Mouse (Mus musculus): ENCODE data around the gene Pacrg.

Pacrg gene

DNA sequence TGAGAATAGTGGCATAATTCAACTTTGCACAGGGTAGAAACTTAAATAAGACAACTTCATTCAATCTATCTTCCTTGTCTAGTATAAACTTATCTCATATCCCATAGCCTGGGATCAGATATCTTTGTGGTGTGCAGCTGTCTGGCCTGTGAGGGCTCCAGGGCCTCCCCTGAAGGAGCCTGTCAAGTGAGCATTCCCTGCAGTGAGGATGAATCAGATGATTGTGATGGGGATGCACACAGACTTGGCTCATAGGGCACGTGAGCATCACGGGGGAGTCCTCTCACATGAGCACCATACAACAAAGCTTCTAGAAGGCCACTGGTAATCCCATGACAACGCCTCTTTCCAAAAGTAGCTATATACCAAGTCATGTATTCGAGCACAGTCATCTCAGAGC, 291.1 kb downstream of the Pacrg start:
- DNase-seq = no peak

DNA sequence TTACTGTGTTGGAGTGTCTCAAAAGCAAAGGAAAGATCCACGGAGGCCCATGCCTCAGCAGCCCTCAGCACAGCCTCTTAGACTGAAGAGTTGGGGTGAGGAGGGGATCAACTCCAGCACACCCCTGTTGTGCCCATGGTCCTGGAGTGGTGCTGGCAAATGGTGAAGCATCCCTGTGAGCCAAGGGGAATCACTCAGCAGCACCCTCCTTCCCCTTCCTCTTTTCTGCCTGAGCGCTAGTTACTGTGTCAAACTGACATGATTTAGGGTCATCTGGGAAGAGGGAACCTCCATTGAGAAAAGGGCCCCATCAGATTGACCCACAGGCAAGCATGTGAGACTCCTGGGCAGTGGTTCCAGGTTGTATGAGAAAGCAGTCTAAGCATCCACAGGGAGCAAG, 299.3 kb downstream of the Pacrg start:
- DNase-seq = no peak

DNA sequence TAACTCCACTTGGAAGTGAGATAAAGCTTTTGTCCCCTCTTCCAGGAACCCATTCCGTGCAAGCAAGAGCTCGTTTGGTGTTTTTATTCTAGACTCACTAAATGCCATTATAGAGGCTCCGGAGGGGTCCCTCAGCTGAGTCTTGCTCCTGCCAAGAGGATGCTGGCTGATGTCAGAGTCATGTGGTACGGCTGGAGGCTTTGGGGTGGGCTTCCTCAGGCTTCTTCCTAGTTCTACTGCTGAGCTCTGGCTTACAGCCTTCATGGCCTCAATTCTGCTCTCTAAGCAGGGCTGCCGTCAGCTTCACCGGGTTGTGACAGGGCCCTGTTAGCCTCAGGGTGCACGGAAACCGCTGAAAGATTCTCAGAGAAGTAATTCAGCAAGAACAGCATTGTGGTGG, 305.9 kb downstream of the Pacrg start:
- DNase-seq = no peak

DNA sequence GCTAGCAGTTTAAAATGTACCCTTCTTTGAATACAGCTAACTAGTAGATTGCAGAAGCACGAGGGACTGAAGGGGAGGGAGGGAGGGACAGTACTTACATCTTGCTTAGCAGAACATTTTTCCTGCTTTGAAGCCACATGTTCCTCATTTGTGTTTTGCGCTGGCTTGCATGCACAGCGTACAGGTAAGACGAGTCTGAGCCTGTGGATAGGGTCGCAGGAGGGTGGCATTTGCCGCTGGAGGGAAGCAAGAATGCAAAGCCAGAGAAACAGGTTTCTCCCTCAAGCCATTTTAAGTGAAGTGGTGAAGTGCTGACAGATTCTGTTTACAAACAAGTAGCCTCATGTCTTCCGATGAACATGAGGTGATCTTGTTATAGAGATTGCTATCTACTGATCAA, 306.6 kb downstream of the Pacrg start:
- DNase-seq = no peak

DNA sequence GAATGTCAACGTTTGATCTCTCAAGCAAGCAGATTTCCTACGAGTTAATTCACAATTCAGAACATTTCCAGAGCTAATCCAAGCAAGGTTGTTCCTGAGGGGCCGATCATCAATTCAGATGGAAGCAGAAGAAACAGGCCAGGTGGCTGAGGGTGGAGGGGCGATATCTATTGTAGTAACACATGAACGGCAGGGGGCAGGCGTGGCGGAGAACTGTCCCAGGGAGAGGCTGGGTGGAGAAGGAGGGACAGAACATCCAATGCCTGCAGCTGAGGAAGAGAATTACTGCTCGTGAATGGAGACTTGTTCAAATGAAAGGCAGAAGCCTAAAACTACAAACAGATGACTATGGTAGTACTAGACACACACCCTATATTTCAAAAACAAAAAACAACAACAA, 309.1 kb downstream of the Pacrg start:
- DNase-seq = peak; percentile 24 to 29

DNA sequence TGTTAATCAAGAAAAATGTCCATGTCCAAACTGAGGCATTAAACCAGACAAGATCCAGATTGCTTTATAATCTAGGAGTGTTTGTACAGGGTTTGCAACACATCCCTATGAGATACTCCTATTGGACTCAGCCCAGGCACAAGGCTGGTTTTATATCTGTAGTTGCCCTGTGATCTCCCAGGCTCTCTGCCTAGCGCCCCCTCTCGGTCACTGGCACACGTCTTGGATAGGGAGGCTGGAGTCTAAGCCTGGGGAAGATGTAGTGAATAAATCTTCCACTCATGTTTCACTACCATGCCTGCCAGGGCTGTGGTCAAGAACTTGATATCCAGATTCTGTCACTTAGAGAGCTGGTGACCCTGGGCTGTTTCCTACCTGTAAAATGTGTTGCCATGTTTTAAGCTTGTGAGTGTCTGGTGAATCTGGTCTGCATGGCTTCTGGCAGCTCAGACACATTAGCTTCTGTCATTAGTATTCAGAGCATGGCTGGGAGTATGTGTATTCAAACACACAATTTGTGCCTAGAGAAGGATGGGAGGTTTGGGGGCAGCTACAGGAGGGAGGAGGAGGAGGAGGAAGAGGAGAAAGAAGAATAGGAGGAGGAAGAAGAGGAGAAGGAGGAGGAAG, 310.7 kb downstream of the Pacrg start:
- no peak for DNase-seq

DNA sequence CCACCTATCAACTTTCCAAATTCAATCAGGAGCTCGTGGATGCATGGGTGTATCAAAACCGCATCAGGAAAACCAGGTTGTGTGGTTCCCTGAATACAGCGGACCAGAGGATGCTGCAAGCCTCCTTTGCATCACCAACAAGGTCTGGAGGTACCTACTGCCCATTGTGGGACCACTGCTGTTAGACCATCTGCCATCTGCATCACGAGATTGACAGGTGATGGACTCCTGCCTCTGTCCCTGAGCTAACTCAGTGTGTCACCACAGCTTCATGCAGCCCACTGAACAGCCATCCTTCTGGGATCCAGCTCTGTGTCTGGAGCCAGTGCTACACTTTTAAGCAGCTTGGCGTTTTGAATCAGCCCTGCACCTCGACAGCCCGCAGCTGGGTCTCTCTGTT, 318.8 kb downstream of the Pacrg start:
- DNase-seq = no peak

DNA sequence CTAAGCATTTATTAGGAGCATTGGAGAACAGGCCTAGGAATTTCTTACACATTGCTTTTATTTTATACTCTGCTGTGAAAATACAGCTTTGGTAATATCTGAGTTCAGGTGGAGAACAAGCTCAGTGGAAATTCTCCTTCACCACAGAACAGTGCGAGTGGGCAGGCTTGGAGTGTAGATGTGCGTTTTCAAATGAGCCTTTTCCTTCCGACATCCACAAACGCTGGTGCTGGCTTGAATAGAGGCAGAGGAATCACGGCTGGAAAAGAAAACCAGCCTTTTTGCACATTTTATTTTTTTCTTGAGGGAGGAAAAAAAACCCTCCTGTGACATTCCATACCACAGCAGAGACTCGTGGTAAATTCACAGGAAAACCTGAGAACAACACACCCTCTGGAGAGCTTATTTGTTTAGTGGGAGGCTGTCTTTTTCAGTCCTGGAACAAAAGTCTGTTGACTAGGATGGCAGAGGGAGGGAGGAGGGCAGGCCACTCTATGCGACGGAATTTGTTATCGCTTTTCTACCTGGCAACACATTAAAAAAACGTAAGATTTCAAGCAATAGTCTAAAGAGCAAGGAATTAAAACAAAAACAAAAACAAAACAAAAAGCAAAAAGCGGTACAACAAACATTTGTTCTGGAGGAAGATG, 320.5 kb downstream of the Pacrg start:
- no peak for DNase-seq

DNA sequence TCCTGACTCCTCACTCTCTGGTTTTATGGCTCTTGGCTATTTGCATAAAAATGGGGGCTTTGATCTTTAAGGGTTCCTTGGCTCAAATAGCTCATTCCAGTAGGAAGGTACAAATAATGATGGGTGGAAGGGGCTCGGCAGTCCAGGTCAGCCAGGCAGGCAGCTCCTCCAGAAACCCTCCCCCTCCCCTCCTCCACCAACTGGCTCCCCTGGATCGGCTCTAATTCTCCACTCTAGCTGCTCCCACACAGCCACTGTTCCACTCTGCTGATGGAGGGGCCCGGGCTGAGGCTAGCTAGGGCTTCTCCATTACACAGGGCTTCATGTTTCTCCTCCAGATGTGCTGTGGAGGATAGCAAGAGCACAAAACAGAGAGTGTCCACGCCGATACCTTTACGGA, 325.3 kb downstream of the Pacrg start:
- no peak for DNase-seq

DNA sequence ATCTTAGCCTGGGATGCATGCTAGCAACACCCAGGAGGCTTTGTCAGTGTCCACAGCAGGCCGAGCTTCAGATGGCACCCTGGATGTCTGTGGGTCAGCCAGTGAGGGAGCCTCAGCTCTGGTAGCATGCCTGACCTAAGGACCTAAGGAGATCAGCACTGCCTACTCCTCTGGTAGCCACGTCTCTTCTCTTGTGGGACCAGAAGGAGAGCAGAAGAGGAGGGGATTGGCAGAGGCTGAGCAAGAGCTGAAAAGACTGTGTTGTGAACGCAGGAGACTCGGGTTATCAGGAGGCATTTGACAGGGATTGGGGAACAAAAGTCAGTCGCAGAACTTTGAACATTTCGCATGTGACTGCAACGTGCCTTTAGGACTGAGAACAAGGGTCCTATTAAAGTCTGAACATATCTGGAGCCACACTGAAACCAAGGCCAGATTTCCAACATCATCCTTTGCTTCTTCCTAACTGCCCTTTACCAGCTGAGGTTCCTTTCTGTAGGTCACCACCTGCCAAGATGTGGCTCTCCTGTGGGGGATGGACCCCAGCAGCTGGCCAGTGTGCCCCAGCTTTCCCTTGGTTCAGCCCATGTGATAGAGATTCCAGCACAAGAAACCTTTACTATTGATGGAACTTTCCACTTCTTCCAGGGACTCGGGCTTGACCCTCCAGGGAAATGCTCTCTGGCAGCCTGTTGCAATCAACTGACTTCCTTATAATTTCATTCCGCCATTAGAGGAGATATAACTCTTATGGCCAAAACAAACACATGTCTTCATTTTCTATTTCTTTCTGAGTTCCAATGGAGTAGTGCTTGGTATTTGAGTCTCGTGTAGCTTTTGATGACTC, 329.0 kb downstream of the Pacrg start:
- DNase-seq = no peak

DNA sequence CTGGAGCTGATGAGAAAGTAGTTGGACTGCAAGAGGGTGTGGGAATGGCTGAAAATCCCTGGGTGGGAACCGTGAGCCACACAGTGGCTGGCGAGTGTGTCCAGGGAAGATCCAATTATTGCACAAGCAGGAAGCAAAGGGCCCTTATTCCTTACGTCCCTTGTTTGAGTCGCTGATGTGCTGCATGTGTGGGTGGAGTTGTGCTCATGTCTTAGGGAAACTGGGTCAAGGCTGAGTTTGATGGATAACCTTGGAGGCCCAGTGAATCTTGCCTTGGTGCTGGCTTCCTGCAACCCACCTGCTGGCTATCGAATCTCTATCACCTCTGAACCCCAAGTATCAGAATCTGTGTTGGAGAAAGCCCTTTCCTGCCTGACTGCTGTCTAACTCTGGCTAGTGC, 329.6 kb downstream of the Pacrg start:
- no peak for DNase-seq

DNA sequence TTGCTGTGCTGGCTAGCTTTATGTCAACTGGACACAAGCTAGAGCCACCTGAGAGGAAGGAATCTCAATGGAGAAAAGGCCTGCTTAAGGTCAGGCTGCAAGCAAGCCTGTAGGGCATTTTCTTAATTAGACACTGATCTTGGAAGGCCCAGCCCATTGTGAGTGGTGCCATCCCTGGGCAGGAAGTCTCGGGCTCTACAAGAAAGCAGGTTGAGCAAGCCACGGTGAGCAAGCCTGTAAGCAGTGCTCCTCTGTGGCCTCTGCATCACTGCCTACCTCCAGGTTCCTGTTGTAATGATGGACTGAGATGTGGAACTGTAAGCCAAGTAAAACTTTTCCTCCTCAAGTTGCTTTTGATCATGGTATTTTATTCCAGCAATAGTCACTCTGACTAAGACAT, 332.0 kb downstream of the Pacrg start:
- no peak for DNase-seq

DNA sequence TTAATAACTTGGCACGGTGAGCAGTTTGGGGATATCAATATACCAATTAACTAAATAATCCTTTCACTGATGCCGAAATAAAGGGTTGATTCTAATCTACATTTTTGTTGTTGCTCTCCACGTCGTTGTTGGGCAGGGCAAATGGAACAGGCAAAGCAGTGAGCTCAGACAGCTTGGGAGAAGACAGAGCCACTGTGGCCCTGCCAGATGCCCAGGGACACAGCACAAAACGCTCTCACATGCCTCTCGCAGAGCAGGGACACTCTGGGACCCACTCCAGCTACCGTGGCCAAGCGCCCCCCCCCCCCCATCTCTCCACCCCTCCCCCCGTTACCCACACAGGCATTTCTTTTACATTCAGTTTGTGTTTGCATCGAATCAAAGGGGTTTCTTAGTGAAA, 332.6 kb downstream of the Pacrg start:
- peak; percentile 34 to 38 for DNase-seq

DNA sequence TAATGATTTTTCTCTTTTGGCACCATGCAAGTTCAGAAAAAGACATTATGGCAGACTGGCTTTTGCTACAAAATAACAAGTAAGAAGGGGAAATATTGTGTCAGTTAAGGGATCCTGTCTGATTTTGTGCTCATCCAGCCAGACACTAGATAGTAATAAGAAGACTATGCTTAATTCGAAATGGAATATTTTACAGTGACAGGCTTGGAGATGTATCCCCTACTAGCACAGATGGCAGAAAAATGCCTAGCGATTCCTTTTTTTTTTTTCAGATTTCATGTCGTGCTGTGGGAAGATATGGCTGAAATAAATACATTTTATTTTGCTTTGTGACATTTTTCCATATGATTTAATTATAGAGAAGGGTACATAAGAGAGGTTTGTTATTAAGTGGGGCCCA, 333.2 kb downstream of the Pacrg start:
- no peak for DNase-seq

DNA sequence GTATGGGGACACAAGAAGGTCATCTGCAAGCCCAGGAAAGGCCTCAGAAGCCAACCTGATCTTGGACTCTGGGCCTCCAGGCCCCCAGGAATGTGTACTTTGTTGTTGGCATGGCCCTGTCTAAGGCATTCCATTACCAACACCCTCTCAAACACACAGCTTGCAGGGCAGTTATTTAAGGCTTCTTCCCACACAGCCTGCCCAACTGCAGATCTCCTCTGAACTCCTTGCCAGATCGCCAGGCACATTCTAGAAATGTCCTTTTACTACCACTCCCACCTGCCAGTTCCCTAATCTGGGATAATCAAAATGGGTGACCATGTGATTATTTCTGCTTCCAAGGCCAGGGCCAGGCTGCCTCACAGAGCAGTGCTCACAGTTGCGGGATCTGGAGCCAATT, 338.7 kb downstream of the Pacrg start:
- no peak for DNase-seq

DNA sequence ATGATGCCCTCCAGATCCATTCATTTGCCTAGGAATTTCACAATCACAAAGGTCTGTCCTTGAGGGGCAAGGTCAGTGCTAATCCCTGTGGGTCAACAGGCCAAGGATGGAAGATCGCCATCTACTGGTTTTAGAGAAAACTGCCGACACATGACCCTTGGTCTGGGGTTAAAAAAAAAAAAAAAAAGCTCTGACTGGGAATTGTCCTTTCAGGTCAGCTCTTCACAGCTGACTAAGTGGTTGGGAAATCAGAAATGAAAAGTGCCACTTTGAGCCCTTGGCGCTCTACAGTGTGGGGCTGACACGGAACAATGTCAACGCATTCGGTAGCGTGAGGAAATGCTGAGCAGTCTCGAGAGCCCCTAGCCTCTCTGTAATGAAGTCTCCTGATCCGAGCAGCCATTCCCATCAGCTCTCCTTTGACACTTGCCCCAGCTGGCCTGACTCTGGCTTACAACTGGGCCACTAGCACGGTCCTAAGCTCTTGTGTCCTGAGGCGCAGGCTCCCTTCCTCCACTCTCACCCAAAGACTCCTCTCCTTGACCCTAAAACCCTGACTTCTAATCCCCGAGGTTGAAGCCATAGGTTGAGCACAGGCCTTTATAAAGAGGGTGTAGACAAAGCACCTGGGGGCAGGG, 339.2 kb downstream of the Pacrg start:
- DNase-seq = no peak

DNA sequence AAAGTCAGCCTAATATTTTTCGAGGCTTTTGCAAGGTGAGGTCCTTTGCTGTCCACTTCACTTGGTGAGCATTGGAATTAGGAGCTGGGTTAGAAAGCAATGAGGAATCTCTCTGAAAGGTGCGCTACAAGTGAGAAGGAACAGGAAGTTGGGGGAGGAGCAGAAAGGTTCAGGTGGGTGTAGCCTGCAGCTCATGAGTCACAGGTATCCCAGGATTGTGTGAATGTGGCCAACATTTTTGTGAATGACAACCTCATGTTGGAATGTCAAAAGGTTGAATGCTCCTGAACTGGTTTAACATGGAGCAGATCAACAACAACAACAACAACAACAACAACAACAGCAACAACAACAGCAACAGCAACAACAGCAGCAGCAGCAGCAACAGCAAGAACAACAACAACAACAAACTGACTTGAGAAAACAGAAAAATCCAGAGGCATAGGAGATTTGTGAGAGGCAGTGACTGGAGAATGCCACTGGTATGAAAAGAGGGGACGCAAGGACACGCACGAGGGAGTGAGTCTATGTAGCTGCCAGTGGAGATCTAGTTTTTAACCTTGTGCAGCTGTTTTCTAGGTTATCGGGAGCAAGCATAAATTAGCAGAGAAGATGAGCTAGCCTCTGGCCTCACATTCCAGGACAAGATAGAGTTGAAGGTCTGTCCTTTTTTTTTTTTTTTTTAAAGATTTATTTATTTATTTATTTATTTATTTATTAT, 341.0 kb downstream of the Pacrg start:
- DNase-seq = no peak

DNA sequence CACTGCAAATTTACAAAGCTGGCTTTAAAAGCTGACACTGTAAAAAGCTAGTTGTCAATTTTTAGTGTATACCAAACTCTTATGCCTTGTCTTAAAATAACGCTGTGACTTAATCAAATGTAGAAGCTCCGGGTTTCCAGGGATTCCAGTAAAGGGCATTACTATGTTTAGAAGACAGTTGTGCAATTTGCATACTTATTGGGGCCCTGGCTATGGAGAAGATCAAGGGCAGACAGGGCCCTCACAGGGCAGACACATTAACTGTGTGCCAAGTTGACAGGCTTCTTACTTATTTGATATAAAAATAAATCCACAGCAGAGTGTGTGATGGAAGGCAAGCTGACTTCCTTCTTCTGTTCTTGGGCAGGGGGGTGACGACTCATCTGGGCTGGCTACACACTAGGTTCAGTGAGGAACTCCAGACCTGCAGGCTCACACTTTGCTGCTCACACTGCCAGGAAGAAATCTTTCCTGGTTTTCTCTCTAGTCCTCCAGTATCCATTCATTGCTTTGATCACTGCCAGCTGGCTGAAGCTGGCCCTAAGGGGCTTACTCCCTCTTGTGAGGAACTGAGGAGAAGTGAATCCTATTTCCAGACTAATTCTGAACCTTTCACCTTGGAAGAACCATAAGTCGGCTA, 342.2 kb downstream of the Pacrg start:
- no peak for DNase-seq

DNA sequence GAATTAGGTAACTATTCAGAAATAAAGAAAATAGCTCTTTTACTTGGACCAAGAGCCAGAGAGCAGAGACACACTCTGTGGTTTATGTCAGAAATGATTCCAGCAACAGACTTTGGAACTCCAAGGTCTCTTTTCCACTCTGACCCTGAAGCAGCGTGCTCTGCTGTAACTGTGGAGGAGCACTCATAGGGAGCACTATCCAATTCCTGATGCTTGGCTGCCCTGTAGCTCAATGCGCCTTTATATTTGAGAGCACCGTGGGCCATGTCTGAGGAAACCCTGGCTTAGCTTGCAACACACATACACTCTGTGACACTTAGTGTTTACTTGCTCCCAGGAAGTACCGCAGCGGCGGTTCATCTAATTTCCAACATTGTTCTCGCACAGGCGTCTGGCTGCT, 344.0 kb downstream of the Pacrg start:
- DNase-seq = no peak

DNA sequence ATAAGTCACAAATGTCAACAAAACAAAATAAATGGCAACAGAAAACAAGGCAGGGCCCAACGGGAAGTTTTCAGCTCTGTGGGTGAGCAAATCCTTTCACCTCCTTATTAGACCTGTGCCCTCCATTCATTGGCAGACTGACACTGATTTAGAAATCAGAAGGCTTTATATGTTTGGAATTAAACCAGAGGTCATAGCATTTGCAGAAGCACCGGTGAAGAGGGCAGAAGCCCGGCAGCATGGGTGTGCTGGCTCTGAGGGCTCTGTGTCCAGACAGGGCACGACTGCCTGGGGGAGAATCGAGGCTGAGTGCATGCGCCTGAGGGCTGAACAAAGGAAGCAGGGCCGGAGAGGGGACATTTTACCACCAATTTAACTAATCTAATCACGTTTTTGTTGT, 344.5 kb downstream of the Pacrg start:
- DNase-seq = no peak

DNA sequence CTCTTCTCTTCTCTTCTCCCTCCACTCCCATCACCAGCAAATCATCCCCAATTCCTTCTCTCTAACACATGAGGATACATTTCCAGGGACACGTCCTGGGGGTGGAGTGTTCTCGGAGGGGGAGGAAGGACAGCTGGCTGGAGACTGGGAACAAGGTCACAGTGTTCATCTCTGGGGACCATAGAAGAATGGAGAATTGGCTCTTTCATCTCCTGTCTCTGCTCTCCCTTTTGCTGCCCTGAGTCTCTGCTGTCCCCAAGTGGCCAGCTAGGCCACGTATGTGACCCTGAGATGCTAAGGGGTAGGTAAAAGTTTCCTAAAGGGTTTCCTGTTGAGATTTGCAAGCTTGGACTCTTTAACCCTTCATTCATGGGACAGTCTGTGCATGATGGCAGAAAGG, 347.0 kb downstream of the Pacrg start:
- no peak for DNase-seq

DNA sequence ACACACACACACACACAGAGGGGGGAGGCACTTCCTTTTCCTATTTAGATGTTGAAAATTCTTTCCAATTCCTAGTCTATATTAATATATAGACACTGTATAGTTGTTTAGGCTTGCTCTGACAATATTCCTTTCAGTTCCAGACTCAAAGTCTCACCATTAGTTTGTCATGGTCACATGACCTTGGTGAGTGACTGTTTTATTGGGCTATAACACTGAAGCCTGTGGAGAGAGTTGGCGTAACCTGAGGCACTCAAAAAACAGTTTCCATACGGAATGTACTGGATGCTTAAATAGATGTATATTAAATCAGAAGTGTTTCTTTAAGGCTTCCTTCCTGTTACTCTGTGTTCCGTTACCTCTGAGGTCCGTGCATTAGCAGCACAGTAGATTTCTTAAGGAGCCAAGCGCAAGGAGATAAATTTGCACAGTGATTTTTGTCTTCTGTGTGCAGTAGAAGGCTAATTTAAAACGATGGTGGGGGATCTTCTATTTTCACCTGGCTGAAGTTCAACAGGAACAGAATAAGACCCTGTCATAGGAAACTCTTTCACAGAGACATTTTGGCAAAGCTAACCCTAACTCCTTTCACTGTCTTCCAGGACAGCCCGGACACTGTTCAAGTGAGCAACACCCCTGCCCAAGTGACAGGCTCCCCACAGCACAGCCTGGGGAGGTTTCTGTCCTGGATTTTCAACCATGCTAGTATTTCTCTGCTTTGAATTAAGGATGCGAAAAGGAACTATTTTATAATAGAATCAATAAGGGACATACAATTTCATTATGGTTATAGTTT, 349.5 kb downstream of the Pacrg start:
- DNase-seq = no peak
